Mouse (Mus musculus) brain, adult 2 months (tissue): ENCODE measurements around the gene Ehf.

Experiments used
- DNase-seq: peaks from one replicate; pipeline ENCODE4 v3.0.0; 2011; ENCODE audit warnings: low read depth, low spot score

The Ehf gene

GRCm38 (mm10) chr2:103294526-103294925 is 8.6 kb downstream of the Ehf start:
- no peak for DNase-seq

GRCm38 (mm10) chr2:103293751-103294150 is 9.3 kb downstream of the Ehf start:
- no peak for DNase-seq

GRCm38 (mm10) chr2:103293214-103293613 is 9.9 kb downstream of the Ehf start:
- no peak for DNase-seq

- no peak for DNase-seq
These were observed 12.3 kb downstream of the Ehf start for GRCm38 (mm10) chr2:103290705-103291269.

GRCm38 (mm10) chr2:103290167-103290566 is 12.9 kb downstream of the Ehf start:
- no peak for DNase-seq

- no peak for DNase-seq
These were observed 13.6 kb downstream of the Ehf start for GRCm38 (mm10) chr2:103289407-103289950.

- no peak for DNase-seq
These were observed 15.4 kb downstream of the Ehf start for GRCm38 (mm10) chr2:103287716-103288115.

- DNase-seq: no peak
These were observed 17.5 kb downstream of the Ehf start for GRCm38 (mm10) chr2:103285561-103285960.

- no peak for DNase-seq
These were observed 19.3 kb downstream of the Ehf start for GRCm38 (mm10) chr2:103283730-103284129.

- peak; percentile 36 for DNase-seq
These were observed 20.8 kb downstream of the Ehf start for GRCm38 (mm10) chr2:103282184-103282750.

- DNase-seq: no peak
These were observed 23.2 kb downstream of the Ehf start for GRCm38 (mm10) chr2:103279927-103280326.

- no peak for DNase-seq
These were observed 24.6 kb downstream of the Ehf start for GRCm38 (mm10) chr2:103278476-103278875.

GRCm38 (mm10) chr2:103277794-103278193 is 25.3 kb downstream of the Ehf start:
- no peak for DNase-seq

GRCm38 (mm10) chr2:103275316-103275960 is 27.6 kb downstream of the Ehf start:
- no peak for DNase-seq

GRCm38 (mm10) chr2:103274803-103275202 is 28.3 kb downstream of the Ehf start:
- DNase-seq: peak; percentile 66

- no peak for DNase-seq
These were observed 28.8 kb downstream of the Ehf start for GRCm38 (mm10) chr2:103274270-103274669.

- DNase-seq: no peak
These were observed 31.6 kb downstream of the Ehf start for GRCm38 (mm10) chr2:103271481-103271880.

GRCm38 (mm10) chr2:103270556-103271160 is 32.4 kb downstream of the Ehf start:
- peak; percentile 52 for DNase-seq

GRCm38 (mm10) chr2:103239086-103239485 is 64.0 kb downstream of the Ehf start:
- DNase-seq: peak; percentile 3

- no peak for DNase-seq
These were observed 76.3 kb downstream of the Ehf start for GRCm38 (mm10) chr2:103226781-103227180.

GRCm38 (mm10) chr2:103220871-103221270 is 82.2 kb downstream of the Ehf start:
- no peak for DNase-seq

- peak; percentile 19 for DNase-seq
These were observed 84.8 kb downstream of the Ehf start for GRCm38 (mm10) chr2:103218323-103218722.
